Mouse (Mus musculus) layer of hippocampus, adult 8-10 months (tissue): Measurements from ENCODE around the gene Cfap54. TPM values are rescaled to one million over a fixed set of nuclear protein-coding genes. Genes with fewer than 3 reads are reported as not detected.

ENCODE experiments used
- DNase-seq, 2 experiments: peaks; one replicate each; pipeline ENCODE4 v3.0.0; 2022; ENCODE audit warnings: low spot score in 2 of 2
- total RNA-seq, 4 experiments: library from RNA; stranded (reverse); gene quantifications; 2 replicates each; pipeline ENCODE4 v1.2.4; 2022

Cfap54 gene
- 10 to 100 TPM; 15.7 to 23.5 (median 20.8) TPM for total RNA-seq

DNA sequence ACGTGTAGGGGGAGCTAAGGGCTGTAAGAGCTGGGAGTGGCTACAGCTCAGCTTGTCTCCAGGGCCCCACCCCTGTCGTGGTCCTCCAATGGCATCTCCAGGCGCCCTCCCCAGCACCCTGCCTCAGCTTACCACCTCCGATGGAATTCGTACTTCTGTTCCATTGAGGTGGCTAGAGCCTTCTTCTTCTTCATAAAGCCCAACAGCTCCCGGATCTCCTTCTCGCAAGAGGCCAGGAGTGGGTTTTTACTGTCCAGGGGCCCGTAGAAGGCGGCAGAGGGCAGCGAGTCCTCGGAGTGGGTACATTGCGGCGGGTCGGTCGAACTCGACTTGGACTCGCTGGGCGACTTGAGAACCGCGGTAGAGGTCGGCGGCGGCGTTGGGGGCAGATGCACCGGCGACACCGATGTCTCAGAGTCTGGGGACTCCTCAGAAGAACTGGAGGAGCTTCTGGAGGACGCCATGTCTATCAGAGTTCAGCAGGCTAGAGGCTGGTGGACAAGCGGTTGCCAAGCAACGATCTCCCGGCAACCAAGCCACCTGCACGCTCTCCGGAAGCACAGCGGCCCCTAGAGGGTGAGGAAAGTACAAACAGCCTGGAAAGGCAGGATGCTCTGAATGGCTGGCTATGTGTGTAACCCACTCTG is at the start of gene Cfap54:
TSS of gene Cfap54 (minus strand) at position 486 of the 647 bp plus-strand sequence.
- peak; percentile 87 to 88 for DNase-seq

DNA sequence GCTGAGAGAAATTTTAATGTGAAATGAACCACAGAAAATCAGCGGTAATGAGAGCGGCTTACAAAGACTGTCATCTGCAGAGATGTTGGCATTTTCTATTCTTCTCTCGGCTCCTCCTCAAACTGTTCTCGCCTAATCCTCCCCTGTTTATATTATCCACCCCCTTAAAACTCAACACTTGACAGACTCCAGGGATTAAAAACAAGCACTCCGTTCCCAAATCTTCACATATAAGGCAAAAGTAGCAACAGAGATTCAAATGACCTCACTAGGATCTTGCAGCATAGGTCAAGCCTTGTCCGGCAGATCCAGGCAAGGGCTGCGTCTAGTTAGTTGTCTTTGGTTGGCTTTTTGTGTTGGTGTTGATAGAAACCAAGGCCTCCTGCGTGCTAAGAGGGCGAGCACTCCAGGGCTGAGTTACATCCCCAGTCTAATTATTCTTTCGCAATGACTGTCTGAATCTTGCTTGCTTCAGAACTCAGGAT is 49.1 kb upstream of the Cfap54 start:
- DNase-seq, result no peak

DNA sequence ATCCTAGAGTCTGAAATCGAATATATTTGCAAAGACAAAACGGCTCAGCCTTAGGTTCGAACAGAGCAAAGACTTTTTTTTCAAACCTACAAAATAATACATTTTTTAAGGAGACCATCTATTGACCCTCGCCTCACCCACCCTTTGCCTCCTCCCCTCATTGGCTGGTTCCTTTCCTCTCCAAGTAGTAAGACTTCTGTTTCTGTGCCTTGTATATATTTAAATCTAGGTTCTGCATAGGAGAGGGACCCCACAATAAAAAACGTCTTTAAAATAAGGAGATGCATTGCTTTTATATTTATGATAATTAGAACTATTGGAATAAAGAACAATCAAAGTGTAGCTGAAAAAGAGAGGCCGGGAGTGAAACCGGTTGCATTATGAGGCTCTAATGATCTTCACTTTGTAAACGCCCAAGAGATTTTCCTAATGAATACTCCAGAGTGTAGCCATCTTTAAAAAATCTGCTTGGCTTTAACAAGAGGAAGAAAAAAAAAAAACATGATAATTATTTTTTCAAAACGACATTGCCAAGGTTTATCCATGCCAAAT is 48.6 kb upstream of the Cfap54 start:
- DNase-seq, result no peak

DNA sequence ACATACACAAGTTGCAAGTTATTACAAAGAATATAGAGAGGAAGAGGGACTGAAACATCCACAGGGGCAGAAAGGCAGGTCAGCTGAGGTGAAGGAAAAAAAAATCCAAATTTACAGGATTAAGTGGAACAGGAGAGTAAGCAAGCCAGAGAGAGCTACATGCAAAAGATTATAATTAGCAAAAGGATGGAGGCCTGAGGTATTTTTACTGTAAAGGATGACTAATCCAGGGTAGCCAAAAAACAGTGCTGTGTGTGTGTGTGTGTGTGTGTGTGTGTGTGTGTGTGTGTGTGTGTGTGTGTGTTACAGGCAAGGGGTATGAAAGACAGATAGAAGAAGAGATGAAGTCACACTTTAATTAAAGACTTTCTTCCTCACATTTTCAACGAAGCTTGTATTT is 47.9 kb upstream of the Cfap54 start:
- DNase-seq, result no peak

DNA sequence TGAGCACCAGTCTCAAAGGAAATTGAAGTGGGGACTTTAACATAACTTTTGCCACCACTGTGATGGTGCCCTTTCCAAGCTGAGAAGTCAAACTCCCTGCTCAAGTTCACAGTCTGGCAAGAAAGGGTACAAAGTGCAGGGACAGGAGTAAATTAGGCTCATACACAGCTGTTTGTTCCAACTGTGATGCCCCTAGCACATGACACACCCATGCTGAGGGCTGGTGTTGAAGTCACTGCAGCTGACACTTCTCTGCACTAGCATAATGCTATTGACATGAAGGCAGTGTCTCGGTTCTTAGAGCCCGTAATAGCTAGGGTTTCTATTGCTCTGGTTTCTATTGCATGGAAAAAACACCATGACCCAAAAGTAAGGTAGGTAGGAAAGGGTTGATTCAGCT is 47.1 kb upstream of the Cfap54 start:
- no peak for DNase-seq

DNA sequence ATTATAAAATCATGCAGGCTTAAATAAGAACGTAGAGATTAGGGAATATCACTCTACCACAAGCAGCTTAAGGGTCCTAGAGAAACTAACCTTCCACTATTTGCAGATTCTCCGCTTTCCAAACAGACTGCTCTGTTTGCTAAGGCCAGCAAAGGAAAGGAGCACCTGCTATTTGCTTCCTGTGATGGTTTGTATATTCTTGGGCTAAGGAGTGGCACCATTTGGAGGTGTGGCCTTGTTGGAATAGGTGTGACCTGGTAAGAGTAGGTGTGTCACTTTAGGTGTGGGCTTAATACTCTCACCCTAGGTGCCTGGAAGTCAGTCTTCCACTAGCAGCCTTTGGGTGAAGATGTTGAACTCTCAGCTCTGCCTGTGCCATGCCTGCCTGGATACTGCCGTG is 44.6 kb upstream of the Cfap54 start:
- no peak for DNase-seq

DNA sequence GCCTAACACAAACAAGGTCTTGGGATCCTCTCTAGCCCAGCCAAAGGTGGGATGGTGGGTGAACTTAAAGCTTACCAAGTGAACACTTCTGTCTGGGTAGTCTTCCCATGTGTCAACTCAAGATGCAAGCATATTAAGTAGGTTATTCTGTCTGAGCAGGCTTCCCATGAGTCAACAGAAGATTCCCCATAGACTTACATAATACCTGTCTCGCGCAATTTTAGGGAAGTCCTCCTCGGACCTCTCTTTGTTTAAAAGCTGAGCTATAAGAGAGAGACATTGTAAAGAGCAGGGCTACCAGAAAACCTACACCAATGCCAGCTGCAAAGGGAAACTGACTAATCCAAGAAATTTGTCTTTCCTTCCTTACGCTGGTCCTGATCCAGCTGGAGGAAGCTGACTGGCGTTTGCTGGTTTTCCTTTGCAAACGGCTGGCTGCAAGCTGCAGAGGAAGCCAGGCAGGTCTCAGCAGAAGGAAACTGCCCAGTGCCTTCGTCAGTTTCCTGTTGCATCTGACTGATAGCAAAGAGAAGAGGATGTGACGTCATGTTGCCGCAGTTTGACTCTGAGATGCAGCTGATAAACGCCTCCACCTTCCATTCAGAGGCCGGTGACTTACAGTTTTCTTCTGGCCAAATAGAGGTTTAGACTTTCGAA is 42.7 kb upstream of the Cfap54 start:
- DNase-seq, result peak; percentile 15 to 21

DNA sequence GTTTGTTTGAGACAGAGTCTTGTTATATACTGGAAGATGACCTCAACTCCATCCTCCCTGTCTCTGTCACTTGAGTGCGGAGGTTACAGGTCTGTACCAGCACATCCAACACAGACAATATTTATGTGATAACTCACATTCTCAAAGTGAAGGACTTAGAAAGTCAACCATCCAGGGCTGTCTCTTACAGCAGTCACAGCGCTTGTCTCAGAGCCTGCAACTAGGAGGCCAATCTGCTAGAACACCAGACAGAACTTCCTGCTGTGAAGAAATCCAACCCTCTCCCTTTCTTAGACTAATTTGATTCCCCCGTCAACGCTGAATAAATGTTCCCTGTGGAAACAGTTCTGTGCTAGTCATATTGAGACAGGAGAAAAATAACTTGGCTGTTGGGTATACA is 41.9 kb upstream of the Cfap54 start:
- DNase-seq, result no peak

DNA sequence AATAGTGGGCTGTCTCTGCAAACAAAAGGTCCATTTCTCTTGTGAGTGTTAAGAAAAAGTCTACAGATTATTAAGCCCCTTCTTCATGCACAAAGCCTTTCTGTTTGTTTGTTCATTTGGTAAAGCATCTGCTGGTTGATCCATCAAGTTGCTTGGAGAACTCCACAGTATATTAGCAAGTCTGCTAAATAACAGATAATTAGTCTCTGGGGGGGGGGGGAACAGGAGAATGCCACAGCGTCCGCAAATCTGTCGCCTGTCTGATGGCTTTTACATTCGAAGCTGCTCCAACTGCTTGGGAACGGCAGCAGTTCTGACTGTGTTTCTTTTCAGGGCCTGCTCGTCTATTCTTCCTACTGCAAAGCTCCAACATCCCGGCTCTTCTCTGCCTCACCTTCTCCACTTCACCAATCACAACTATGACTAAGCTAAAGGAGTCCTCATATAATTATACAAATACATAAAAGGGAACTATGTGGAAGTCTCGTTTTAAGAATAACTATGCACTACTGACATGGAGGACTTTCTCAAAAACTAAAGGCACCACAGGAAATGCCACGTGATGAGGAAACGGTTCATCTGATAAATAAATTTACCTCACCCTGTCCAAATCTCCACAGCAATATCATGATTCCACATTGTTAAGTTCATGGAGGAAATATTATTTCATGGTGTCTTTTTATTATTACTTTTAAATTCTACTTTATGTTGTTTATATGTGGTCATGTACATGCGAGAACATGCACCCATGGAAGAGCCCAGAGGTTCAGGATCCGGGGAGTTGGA is 41.2 kb upstream of the Cfap54 start:
- peak in 1 of 2 experiments; percentile 23 for DNase-seq

DNA sequence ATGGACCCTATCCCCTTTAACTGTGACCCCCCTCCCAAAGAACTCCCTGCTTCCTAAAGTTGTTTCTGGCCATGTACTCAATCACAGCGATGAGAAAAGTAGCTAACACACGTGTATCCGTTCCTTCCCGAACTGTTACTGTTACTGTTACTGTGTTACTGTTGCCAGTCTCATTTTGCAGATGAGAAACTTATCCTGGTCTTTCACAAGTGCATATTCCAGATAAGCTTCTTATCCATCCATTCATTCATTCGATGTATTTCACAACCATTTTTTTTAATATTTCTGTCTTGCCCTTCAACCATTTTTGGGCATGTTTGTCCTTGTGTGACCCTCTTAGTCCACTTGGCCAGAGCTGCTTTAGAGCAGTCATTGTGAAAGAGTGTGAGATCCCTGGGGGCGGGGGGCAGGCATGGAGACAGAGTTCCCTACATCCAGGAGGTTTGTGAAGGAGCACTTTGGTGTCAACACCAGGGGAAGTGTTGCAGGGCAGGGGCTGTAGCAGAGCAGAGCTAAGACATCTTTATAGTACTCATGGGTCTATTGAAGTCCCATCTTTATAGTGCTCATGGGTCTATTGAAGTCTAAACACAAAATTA is 39.9 kb upstream of the Cfap54 start:
- no peak for DNase-seq

DNA sequence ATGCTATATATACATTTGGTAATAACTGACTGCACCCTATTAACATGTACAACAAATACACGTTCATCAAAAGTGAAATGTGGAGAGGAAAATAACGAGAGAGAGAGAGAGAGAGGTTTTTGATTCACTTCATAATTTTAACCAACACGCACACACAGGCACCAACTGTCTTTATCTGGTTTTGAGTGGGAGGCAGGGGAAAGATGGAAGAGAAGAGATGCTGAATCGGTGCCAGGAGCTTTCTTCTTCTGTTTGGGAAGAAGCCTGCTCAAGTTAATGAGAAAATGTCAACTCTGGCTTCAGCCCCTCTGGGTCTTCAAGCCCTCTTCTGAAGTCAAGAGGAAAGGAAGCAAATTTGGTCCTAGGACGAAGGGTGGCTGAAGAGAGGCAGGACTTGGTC is 38.4 kb upstream of the Cfap54 start:
- peak; percentile 23 to 57 for DNase-seq

DNA sequence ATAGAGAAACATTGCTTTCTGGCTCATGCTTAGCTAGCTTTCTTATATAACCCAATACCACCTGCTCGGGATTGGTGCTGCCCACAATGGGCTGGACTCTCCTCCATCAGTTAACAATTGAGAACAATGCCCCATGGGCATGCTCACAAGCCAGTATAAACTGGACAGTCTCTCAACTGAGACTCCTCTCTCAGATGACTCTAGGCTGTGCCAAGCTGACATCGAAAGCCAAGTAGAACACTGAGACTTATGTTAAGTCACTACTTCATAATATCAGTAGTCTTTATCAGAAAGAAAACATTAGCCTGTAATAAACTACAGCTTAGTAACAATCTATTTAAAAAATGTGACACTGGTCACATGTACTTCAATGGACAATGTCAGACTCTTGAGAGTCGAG is 35.2 kb upstream of the Cfap54 start:
- DNase-seq, result no peak

DNA sequence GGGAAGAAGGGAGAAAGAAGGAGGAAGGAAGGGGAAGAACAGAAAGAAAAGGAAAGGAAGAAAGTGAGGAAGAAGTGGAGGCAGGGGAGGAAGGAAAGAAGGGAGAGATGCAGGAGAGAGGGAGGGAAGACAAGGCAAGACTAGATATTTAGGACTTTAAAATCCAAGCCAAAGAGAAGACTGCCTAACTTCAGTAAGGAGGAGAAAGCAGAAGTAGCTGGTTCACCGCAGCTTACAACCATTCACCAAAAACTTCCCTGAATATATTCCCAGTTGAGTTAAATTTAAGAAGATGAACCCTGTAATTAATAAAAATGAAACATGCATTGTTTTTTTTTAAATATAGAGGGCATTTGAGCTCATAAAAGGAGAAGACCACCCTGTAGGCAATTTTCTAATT is 34.3 kb upstream of the Cfap54 start:
- no peak for DNase-seq

DNA sequence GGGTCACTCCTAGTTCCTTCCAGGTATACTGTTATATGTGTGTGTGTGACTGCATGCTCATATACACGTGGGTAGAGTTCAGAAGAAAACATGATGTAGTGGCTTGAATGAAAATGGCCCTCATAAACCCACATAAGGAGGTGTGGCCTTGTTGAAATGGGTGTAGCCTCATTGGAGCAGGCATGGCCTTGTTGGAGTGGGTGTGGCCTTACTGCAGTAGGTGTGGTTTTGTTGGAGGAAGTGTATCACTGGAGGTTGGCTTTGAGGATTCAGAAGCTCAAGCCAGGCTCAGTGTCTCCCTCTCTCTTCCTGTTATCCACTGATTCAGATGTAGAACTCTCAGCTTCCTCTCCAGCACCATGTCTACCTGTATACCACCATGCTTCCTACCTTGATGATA is 33.4 kb upstream of the Cfap54 start:
- no peak for DNase-seq

DNA sequence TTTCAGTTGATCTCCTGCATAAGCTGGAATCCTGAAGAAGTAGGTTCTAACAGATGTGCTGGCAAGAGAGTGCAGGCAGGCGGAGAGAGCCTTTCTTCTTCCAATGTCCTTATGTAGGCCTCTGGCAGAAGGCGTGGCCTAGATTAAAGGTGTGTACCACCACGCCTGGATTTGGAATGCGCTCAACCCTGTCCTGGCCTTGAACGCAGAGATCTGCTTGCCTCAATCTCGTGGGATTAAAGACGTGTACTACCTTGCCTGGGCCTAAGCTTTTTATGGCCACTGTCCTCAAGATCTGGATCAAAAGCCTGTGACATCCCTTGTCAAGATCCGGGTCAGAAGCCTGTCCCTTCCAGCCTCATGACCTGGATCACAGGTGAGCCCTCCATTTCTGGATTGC is 32.5 kb upstream of the Cfap54 start:
- no peak for DNase-seq

DNA sequence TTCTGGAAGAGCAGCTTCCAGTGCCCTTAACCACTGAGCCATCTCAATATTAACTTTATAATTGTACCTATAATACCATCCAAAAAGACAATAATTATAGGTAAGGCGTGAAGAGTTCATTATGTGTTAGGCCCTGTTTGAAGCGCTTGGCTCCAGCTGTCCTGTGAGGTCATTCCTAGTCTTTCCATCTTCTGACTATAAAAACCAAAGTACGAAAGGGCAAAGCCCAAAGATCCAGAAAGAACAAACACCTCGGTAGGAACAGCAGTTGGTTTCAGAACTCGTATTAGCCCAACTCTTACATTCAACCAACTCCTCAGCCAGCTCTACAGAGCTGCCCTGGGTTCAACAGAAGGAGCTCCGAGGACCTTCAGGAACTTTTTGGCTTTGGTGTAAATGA is 30.6 kb upstream of the Cfap54 start:
- DNase-seq, result no peak

DNA sequence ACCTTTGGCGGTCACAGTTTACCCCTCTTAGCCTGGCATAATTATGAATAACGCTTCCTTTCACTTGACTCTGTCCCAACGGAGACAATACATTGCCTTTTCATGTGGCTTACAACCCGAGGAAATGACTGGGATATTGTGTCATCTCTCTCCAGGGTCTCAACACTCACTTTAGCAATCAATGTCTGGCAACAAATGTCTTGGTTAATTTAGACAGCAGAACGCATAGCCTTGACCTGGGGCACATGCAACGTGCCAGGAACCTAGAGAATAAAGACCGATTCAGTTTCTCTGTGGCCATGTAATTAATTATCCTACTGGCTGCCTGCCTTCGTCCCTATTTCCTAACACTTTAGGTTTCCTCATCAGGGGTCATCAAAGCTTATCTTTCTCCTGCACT is 30.0 kb upstream of the Cfap54 start:
- DNase-seq, result no peak

DNA sequence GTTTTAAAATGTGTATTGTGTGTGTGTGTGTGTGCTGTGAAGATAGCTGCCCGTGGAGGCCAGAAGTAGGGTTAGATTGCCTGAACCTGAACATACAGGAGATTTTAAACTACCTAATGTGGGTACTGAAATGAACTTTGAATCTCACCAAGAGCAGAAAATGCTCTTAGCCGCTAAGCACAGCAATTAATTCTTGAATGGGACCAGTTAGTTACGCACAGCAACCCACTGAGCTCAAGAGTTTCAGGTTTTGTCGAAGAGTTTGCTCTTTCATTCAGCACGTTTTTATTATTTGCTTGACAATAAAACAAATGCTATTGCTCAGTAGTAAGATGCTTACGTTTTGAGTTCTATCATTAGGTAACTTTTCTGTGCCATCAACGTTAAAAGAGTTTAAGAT is 23.9 kb upstream of the Cfap54 start:
- DNase-seq, result no peak

DNA sequence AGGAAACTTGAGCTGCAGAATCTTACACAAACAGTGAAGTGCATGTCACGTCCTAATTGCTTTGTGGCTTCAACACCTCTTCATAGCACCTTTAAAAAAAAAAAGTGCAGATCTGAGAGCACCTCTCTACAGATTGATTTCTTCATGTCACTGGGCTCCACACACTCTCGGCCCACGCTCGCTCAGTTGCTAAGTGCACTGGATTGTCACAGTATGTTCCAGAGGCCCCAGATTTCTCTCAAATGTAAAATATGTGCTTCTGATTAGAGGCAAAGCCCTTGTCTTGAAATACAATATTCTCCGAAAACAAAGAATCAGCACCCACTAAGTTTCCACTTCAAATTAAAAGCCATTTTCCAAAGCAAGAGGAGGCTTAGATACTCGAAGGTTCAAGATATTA is 22.9 kb upstream of the Cfap54 start:
- DNase-seq, result peak; percentile 54 to 73

DNA sequence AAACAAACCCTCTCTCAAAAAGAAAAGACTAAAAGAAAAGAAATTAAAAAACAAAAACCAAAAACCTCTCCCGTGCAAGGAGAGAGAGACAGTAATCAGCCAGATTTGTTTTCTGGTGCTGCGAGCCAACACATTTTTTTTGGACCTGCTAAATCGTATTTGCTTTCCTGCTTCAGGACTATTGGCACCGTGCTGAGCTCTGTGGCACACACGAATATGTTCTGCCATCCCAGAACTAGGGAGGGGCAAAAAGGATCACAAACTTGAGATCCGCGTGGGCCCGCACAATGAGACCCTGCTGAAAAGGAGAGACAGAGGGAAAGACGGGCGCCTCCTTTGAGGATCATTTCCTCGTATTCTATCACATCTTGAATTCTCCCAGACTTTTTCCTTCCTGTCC is 22.3 kb upstream of the Cfap54 start:
- DNase-seq, result peak in 1 of 2 experiments; percentile 42

DNA sequence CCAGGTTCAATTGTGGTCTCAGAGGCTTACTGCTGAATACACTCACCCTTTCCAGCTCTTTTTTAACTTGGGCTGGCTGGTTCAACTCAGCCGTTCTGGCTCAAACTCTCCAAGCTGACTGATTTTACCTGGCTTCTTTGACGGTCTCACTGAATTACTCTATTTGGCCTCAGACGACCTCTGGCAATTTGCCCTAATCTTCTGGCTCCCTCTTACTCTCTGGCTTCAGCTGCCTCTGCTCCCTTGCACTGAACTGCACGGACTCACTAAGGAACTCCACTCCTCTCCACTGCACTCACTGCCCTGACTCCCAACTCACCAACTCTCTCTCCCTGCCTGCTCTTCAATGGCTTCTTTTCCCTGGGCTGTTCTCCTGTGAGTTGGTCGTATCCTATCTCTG is 20.9 kb upstream of the Cfap54 start:
- DNase-seq, result no peak
